Mouse (Mus musculus): ENCODE measurements around the gene Ano9.

DNA sequence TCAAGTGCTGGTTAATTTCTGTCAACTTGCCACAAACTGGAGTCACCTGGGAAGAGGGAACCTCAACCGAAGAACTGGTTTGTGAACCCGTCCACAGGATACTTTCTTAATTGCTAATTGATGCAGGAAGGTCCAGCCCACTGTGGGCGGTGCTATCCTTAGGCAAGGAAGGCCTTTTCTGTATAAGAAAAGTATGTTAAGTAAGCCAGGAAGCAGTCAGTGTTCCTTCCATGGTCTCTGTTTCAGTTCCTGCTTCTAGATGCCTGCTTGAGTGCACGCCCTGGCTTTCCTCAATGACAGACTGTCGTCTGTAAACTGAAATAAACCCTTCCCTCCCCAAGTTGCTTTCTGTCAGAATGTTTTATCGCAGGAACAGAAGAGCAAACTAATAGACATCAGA is 60.6 kb downstream of the Ano9 start:
- TF ChIP-seq CTCF (conservative IDR thresholded peaks at IDR 0.05; ENCODE audit: insufficient read depth, insufficient read length, low read depth, low read length) (no peak), POLR2A (IDR thresholded peaks at IDR 0.05; ENCODE audit: low read depth, low read length) (no peak)

Data from kidney, adult 2 months (tissue).